Mouse (Mus musculus) lung, postnatal 0 days (tissue): ENCODE results near the gene Tex35. TPM values are rescaled to one million over a fixed set of nuclear protein-coding genes. Genes with fewer than 3 reads are reported as not detected.

ENCODE experiments used
- ATAC-seq: fragments of 200-750 bp; cut with Nextera tagmentation; 2 replicates; pipeline ENCODE4 v1.8.0; 2017; ENCODE audit warnings: moderate library complexity
- DNase-seq: peaks from one replicate; pipeline ENCODE4 v3.0.0-alpha.2; 2016; ENCODE audit warnings: low spot score
- H3K27ac ChIP-seq: fragments of 300-500 bp; sonication (generic); 2 replicates; pipeline ENCODE4 v1.5.1; 2014; ENCODE audit warnings: antibody characterized with exemption, mild to moderate bottlenecking, low read length, mixed read lengths
- H3K27me3 ChIP-seq: fragments of 300-500 bp; sonication (generic); replicated peaks from 2 replicates; pipeline ENCODE4 v1.6.1; 2014; ENCODE audit warnings: low read length, mixed read lengths; ENCODE audit not compliant: insufficient read depth
- H3K36me3 ChIP-seq: fragments of 300-500 bp; sonication (generic); 2 replicates; pipeline ENCODE4 v1.6.1; 2014; ENCODE audit warnings: low read length, mixed read lengths; ENCODE audit not compliant: insufficient read depth
- H3K4me1 ChIP-seq: fragments of 300-500 bp; sonication (generic); 2 replicates; pipeline ENCODE4 v1.6.1; 2014; ENCODE audit warnings: antibody characterized with exemption, low read depth, low read length, mixed read lengths; ENCODE audit not compliant: insufficient read depth
- H3K4me2 ChIP-seq: fragments of 300-500 bp; sonication (generic); replicated peaks from 2 replicates; pipeline ENCODE4 v1.6.1; 2014; ENCODE audit warnings: low read depth, mild to moderate bottlenecking, low read length, moderate library complexity, mixed read lengths
- H3K4me3 ChIP-seq: fragments of 300-500 bp; sonication (generic); 2 replicates; pipeline ENCODE4 v1.5.1; 2014; ENCODE audit warnings: low read depth, low read length
- H3K9ac ChIP-seq: fragments of 300-500 bp; sonication (generic); replicated peaks from 2 replicates; pipeline ENCODE4 v1.6.1; 2014; ENCODE audit warnings: low read depth, mild to moderate bottlenecking
- H3K9me3 ChIP-seq: fragments of 300-500 bp; sonication (generic); 2 replicates; pipeline ENCODE4 v1.6.1; 2016; ENCODE audit warnings: low read length, mixed read lengths
- CTCF ChIP-seq: IDR thresholded peaks from 2 replicates; pipeline ENCODE4 v1.5.1; 2016; ENCODE audit warnings: antibody characterized with exemption, mild to moderate bottlenecking
- EP300 ChIP-seq: IDR thresholded peaks from 2 replicates; pipeline ENCODE4 v1.6.1; 2016; ENCODE audit warnings: antibody characterized with exemption, mild to moderate bottlenecking, control low read depth
- WGBS: fragments of 180-500 bp; shearing (Covaris S2); extraction: QIAGEN DNeasy Blood & Tissue Kit; methylation state at CpG from one replicate; pipeline ENCODE4 v1.1.7; 2014; 5-methylcytosine and 5-hydroxymethylcytosine counted together
- polyA plus RNA-seq: library from polyadenylated mRNA; unstranded; fragments of >200 nt; fragmentation: Nextera tagmentation; extraction: Ambion mirVana; gene quantifications from 2 replicates; pipeline ENCODE4 v1.2.1, GENCODE M21; 2015

The Tex35 gene
- polyA plus RNA-seq, 1 experiment from 2014 or later = not detected

DNA sequence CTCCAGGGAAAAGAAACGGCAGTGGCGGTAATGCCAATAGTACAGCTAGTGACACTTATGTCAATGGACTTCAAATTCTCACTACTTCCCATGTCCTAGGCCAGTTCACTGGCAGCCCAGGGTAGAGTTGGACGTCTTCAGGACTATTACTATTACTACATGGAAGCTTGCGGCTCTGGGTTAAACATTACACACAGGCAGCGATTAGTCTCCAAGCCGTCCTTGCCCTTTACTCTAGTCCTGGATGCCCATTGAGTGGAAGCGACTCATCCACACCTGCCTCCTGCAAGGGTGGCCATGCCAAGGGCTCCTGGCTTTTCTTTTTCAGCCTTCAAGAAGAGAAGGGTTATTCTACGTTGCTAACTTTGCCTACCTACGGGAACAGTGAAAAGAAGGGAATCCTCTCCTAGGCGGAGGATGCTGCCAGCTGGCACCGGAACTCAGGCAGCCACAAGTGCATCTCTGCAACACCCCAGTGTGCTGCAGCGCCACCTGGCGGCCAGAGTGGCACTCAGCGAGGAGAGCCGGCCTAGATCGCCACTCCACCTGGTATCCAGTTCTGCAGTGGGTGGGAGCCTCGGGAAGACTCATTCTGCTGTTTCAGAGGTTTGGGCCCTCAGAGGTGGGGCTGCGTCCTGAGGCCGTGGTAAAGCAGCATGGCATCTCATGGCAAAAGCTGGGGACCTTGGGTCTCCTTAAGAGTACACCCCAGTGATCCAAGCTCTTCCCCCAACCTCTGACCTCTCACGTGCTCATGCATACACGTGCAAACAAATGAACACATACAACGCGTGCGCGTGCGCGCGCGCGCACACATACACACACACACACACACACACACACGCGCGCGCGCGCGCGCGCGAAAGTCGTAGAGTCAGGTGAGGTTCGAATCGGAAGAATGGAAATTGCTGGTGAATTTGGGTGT, 31.4 kb downstream of the Tex35 start:
- no peak overlapping the region for H3K27ac ChIP-seq
- peak; percentile 45 for ATAC-seq
- no peak overlapping the region for H3K4me3 ChIP-seq
- 51% methylated on average over 43 of the region's 43 CpGs for WGBS
- no peaks in the 10 kb centered on the region for H3K27me3 ChIP-seq
- no peaks in the 10 kb centered on the region for H3K4me1 ChIP-seq
- TF ChIP-seq EP300 (no peak), CTCF (peak; percentile 99)
- H3K9me3 ChIP-seq = no peaks in the 10 kb centered on the region
- H3K36me3 ChIP-seq = no peaks in the 10 kb centered on the region
- H3K4me2 ChIP-seq = no peak overlapping the region
- peak; percentile 87 for DNase-seq
- no peak overlapping the region for H3K9ac ChIP-seq

- Histone ChIP-seq H3K4me1 (no peaks in the 10 kb centered on the region), H3K4me2 (no peak overlapping the region), H3K27me3 (no peaks in the 10 kb centered on the region), H3K4me3 (no peak overlapping the region), H3K36me3 (no peaks in the 10 kb centered on the region), H3K9ac (no peak overlapping the region), H3K9me3 (no peaks in the 10 kb centered on the region), H3K27ac (no peak overlapping the region)
- peak; percentile 83 for DNase-seq
- TF ChIP-seq EP300 (no peak), CTCF (peak; percentile 97)
- peak; percentile 70 for ATAC-seq
- WGBS = 2% methylated on average over 15 of the region's 15 CpGs
Measured at GRCm38 (mm10) chr1:157076257-157076656, 32.2 kb downstream of the Tex35 start.

- Histone ChIP-seq H3K27me3 (no peaks in the 10 kb centered on the region), H3K27ac (no peak overlapping the region), H3K9me3 (no peaks in the 10 kb centered on the region), H3K4me1 (no peaks in the 10 kb centered on the region), H3K4me2 (no peak overlapping the region), H3K9ac (no peak overlapping the region), H3K4me3 (no peak overlapping the region), H3K36me3 (no peaks in the 10 kb centered on the region)
- TF ChIP-seq EP300 (no peak), CTCF (no peak)
- ATAC-seq (no peak), DNase-seq (no peak)
- 60% methylated on average over 7 of the region's 7 CpGs for WGBS
Measured at GRCm38 (mm10) chr1:157074937-157075336, 33.5 kb downstream of the Tex35 start.

GRCm38 (mm10) chr1:157074371-157074770, 34.1 kb downstream of the Tex35 start:
- Histone ChIP-seq H3K36me3 (no peaks in the 10 kb centered on the region), H3K9me3 (no peaks in the 10 kb centered on the region), H3K4me2 (no peak overlapping the region), H3K4me1 (no peaks in the 10 kb centered on the region), H3K27me3 (no peaks in the 10 kb centered on the region), H3K27ac (no peak overlapping the region), H3K9ac (no peak overlapping the region), H3K4me3 (no peak overlapping the region)
- no peak for TF ChIP-seq CTCF
- TF ChIP-seq EP300 = no peak
- no peak for ATAC-seq
- 81% methylated on average over 6 of the region's 6 CpGs for WGBS
- DNase-seq = no peak

DNA sequence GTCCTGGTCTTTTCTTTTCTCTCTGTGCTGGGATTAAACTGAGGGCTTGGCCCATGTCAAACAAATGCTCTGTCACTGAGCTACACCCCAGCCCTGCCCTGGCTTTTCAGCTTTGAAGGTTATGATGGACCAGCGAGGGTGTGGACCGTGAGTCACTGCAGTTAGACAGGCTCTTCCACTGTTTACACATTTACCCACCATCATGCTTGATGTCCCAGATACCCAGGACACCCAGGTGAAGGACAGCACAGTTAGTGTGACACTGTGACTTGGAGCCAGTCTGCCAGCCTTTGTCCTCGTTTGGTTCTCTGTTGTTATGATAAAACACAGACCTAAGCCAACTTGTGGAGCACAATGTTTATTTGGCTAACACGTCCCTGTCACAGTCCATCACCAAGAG, 34.9 kb downstream of the Tex35 start:
- WGBS = 22% methylated on average over 4 of the region's 4 CpGs
- no peak for TF ChIP-seq CTCF
- no peak for TF ChIP-seq EP300
- H3K27me3 ChIP-seq = no peaks in the 10 kb centered on the region
- H3K9ac ChIP-seq = no peak overlapping the region
- no peak overlapping the region for H3K4me3 ChIP-seq
- no peaks in the 10 kb centered on the region for H3K36me3 ChIP-seq
- no peak overlapping the region for H3K27ac ChIP-seq
- ATAC-seq = no peak
- H3K9me3 ChIP-seq = no peaks in the 10 kb centered on the region
- no peaks in the 10 kb centered on the region for H3K4me1 ChIP-seq
- no peak overlapping the region for H3K4me2 ChIP-seq
- no peak for DNase-seq

- DNase-seq (no peak), ATAC-seq (no peak)
- Histone ChIP-seq H3K9me3 (no peaks in the 10 kb centered on the region), H3K9ac (no peak overlapping the region), H3K4me3 (no peak overlapping the region), H3K27me3 (no peaks in the 10 kb centered on the region), H3K36me3 (no peaks in the 10 kb centered on the region), H3K4me2 (no peak overlapping the region), H3K27ac (no peak overlapping the region), H3K4me1 (no peaks in the 10 kb centered on the region)
- TF ChIP-seq EP300 (no peak), CTCF (no peak)
- WGBS = 82% methylated on average over 15 of the region's 15 CpGs
Measured at GRCm38 (mm10) chr1:157069181-157069828, 39.2 kb downstream of the Tex35 start.
